Mouse (Mus musculus): ENCODE results near the gene Fam53b.

Gene Fam53b

GRCm38 (mm10) chr7:132787496-132788190 lies 26.0 kb downstream of the Fam53b start:
- no peak for DNase-seq (ENCODE audit: low spot score)

DNA sequence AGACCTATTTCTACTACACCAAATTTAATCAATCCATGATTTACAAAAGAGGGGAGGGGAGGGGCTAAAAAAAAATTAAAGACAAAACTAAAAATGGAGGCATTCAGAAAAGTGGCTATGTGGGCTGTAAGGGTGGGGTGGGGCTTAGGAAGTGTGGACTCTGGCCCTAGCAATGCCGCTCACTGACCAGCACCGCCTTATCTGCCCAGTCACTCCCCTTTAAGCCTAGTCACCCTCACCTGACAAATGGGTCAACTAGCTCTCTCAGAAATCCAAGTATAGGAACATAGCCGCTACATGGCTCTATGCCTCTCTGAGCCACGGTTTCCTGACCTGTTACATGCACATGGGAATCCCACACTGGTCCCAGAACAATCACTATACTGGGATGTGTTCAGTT lies 26.7 kb downstream of the Fam53b start:
- DNase-seq (ENCODE audit: low spot score), result no peak

- no peak for DNase-seq (ENCODE audit: low spot score)
Observed at GRCm38 (mm10) chr7:132786522-132786921, 27.2 kb downstream of the Fam53b start.

- DNase-seq (ENCODE audit: low spot score), result no peak
Observed at GRCm38 (mm10) chr7:132786011-132786410, 27.7 kb downstream of the Fam53b start.

DNA sequence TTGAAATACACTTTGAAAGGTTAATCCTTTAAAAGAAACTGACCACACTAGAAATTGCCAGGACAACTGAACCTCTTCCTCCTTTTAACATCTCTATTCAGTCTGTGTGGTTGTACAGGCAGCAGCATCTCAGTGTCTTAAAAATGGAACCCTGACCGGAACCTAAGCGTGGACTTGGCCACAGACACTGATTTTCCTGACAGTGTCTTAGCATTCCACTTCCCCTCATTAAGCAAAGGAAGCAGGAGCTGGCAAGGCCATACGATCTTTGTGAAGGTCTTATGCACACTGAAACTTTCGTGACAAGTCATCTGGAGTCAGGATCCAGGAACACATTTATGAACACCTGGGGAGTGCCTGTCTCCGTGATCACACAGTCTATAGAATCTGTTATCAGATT lies 29.6 kb downstream of the Fam53b start:
- DNase-seq (ENCODE audit: low spot score), result no peak

- DNase-seq (ENCODE audit: low spot score), result no peak
Observed at GRCm38 (mm10) chr7:132781850-132782249, 31.8 kb downstream of the Fam53b start.

- no peak for DNase-seq (ENCODE audit: low spot score)
Observed at GRCm38 (mm10) chr7:132781130-132781814, 32.4 kb downstream of the Fam53b start.

DNA sequence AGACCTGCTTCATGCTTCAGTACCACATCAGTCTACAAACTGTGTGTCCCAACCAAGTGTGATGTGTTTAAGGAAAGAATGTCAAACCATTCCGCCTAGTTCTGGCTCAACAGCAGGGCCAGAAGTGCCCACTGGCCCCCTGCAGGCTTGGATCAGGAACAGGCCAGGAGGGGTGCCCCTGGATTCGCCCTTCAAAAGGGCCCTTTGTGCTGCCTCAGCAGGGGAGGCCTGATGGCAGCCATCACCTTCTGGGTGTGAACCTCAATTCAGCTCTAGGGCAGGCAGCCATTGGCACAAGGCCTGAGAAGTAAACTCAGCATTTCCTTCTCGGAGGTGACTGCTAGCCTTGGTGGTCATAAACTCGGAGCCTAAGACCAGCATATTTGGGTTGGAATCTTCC lies 33.1 kb downstream of the Fam53b start:
- no peak for DNase-seq (ENCODE audit: low spot score)

GRCm38 (mm10) chr7:132778630-132779029 lies 35.1 kb downstream of the Fam53b start:
- no peak for DNase-seq (ENCODE audit: low spot score)

DNA sequence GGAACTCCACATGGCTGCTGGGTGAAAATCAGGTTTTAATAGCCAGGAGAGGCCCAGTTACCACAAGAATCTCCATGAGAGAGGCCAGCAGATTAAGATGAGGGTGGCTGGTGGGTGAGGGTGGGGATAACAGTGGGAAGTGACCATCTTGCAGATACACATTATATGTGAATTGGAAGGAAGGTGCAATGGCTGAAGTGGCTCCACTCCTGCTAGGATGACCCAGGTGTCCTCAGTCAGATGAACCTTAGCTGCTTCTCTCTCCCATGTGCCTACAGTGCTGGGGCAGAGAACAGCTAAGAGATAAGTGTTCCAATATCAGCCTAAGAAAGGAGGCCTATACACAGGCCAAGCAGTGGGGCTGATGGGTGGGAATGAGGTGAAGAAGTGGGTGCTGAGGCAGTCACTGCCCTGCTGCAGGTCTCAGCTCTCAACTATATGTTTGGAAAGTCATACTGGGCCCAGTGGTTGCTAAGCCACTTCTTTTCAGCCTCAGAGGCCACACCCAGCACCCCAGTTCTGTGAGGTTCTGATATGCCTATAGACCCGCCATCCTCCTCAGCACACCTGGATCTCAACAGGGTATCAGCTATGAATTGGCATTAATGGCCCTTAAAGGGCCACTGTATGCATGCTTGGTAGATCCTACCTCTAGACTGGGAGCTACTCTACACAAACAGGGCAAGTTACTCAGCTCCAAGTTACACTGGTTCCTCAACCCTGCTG lies 35.8 kb downstream of the Fam53b start:
- DNase-seq (ENCODE audit: low spot score), result no peak

GRCm38 (mm10) chr7:132777117-132777516 lies 36.6 kb downstream of the Fam53b start:
- no peak for DNase-seq (ENCODE audit: low spot score)

DNA sequence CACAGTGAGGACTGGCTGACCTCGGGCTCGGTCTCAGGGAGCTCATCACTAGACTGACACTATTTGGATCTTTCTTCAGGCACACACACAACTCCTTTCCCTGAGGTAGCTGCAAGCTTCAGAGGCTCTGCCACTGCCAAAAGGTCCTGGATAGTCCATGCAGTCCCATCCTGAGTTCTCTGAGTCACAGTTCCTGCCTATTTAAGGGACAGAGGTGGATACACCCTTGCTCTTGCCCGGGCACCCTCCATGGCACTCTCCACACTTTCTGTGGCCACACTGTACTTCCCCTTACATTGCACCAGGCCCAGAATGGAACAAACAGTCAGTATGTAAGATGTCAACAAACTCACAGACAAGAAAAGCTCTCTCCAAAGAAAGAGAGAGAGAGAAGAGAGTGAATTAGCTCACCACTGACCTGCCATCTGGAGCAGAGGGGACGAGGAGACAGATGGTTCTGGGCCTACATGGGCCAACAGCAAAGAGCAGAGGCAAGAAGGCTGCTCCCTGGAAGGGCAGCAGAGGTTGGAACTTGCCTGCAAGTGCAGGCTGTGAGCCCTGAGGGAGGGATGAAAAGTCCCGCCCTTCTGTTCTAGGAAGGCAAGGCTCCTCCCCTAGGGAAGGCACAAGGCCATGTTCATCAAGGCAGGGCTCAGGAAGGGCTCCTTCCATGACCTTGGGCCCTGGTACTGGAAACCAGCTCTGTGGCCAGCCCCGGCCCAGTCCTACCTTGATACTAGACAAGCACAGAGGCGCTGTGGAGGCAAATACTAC lies 37.2 kb downstream of the Fam53b start:
- DNase-seq (ENCODE audit: low spot score), result no peak

DNA sequence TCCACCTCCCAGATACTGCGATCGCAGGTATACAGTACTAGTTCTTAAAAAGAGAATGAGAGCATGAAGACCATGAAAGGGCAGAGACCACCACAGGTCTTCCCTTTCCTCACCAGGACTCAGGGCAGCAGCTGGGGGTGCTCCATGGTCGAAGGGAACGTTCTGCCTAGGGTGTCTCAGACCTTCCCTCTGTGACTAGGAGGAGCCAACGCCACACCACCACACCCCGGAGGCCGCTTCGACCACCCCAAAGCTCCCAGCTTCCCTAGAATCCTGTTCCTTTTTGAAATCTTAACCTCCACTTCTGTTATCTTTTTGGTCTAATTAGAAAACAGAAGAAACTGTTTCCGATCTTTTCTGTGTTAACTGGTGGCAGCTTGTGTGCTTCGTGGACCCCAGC lies 37.8 kb downstream of the Fam53b start:
- no peak for DNase-seq (ENCODE audit: low spot score)

GRCm38 (mm10) chr7:132775333-132775732 lies 38.4 kb downstream of the Fam53b start:
- DNase-seq (ENCODE audit: low spot score), result peak; percentile 44

DNA sequence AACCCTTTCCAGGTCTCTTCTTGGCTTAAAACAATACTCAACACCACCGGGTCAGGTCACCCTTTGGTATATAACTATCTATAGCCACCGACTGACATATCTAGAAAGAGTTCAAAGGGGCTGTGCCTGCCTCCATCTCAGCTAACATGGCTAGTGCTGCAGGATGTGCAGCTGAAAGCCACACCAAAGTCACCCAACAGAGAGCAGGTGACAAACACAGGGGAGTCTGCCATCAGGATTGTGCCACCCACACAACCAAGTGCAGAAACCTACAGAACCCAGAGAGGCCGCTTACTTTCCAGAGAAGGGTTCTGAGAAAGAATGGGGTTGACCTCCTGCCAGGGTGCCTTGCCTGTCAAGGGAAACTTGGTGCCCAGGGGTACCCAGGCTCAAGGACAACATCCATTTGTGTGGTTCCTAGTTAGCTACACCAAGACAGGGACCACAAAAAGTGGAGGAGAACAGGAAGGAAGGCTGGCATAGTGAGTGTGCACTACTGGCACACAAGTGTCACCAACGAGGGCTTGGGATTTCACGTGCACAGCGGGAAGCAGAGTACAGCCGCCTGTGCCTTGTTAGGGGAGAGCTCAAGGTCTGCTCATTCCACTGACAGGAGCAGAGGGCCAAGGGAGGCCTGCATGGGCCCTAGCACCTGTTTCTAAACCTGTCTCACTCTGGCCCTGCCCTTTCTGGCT lies 40.5 kb downstream of the Fam53b start:
- DNase-seq (ENCODE audit: low spot score), result no peak

- DNase-seq (ENCODE audit: low spot score), result no peak
Observed at GRCm38 (mm10) chr7:132772440-132772839, 41.2 kb downstream of the Fam53b start.

- peak; percentile 50 for DNase-seq (ENCODE audit: low spot score)
Observed at GRCm38 (mm10) chr7:132768498-132769344, 45.0 kb downstream of the Fam53b start.

DNA sequence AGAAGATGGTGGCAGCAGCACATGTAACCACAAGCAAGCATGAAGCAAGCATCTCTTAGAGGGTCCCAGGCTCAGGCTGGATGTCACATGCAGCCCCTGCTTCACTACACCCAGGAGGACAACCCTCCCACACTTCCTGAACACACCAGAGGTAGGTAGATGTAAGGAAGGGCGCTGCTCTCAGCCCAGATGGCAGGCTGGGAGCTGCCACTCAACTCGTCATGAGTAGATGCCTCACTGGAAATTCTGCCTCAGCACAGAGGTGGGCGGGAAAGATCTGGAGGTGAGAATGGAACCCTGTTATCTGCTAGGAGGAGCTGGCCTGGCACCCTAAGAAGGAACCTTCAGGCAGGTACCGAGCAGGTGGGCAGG lies 45.7 kb downstream of the Fam53b start:
- DNase-seq (ENCODE audit: low spot score), result no peak

GRCm38 (mm10) chr7:132767233-132767998 lies 46.3 kb downstream of the Fam53b start:
- DNase-seq (ENCODE audit: low spot score), result no peak

DNA sequence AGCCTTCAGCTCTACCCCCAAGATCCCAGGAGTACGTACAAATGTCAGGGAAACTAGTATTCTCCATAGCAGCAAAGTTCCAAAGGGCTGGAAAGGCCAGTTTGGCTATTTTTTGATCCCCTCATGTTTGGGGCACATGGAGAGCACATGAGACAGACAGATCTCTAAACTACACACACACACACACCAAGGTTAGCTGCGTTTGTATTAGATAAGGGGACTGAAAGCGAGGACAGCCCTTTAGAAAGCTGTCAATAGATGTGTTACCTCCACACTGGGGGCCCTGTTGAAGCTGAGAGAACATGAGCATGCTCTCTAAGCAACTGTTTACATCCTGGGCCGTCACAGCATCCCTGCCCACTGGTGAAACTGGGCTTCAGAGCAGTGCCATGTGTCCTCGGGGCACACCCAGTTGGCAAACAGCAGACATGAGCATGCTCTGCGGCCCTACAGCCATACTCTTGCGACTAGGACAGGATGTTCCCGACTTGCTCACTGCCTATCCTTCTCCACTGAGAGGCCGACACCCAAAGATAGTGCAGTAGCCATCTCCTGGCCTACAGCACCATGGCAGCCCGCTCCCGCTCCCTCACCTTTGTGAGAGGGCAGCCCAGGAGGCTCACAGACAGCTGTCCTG lies 47.3 kb downstream of the Fam53b start:
- peak; percentile 46 for DNase-seq (ENCODE audit: low spot score)

All from urinary bladder, postnatal 14 days (tissue).